Mouse (Mus musculus): ENCODE measurements around the gene Gatad2a.

GRCm38 (mm10) chr8:69923986-69924385, 72.2 kb downstream of the Gatad2a start:
- TF ChIP-seq CTCF (IDR thresholded peaks at IDR 0.05; ENCODE audit: low read depth, low read length): no peak
- no peak for TF ChIP-seq POLR2A (IDR thresholded peaks at IDR 0.05; ENCODE audit: borderline replicate concordance, low read depth, low read length)
